Mouse (Mus musculus): ENCODE data around the gene Paqr5.

Gene Paqr5

GRCm38 (mm10) chr9:61908832-61909407 is 117.7 kb downstream of the Paqr5 start:
- no peak for DNase-seq (ENCODE audit: low spot score)

DNA sequence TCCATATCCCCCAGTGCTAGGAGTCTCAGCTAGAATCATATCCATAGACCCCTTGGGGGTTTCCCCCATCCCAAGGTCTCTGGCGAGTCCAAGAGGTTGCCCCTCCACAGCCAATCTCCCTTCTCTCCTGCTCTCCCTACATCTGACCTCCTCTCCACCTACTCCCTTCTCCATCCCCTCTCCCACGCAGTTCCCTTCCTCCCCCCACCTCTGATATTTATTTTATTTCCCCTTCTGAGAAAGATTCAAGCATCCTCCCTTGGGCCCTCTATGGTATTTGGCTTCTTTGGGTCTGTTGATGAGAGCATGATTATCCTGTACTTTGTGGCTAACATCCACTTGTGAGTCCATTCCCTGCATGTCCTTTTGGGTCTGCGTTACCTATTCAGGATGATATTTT is 118.3 kb downstream of the Paqr5 start:
- DNase-seq (ENCODE audit: low spot score) = no peak

- DNase-seq (ENCODE audit: low spot score) = no peak
Measured at GRCm38 (mm10) chr9:61907621-61908295, 118.9 kb downstream of the Paqr5 start.

DNA sequence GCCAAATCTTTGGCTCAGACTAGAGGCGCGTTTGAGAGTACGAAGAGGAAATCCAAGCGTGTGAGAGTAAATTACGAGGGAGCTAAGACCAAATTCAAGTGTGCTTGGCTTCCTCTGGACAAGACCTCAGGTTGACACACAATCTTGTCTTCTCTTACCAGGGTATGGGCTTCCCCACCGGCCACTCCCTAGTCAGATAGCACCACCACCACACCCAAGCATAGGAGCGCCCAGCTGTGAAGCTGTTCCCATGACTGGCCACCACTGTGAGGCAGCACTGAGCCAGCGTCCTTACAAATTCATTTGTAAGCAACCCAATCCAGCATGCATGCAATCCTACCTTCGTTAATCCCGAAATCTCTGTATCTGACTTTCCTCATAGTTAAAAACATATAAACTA is 119.7 kb downstream of the Paqr5 start:
- peak; percentile 70 for DNase-seq (ENCODE audit: low spot score)

- no peak for DNase-seq (ENCODE audit: low spot score)
Measured at GRCm38 (mm10) chr9:61905576-61905975, 121.1 kb downstream of the Paqr5 start.

DNA sequence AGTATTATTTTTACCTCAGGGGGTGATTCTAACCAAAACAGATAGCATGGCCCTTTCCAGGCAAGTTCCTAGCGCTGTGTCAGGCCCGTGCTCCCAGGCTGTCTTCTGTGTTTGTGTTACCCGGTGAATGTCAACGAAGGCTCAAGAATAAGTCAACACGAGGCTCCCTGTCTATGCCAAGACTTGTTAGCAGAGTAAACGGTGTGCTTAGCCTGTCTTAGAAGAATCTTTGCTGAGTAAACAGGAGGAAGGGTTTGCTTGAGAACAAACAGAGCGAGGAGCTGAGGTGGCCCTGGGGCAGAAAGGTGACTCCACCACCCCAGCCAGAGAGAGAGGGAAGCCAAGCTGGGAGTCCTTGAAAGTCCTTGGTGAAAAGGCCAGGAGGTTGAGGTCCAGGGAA is 122.5 kb downstream of the Paqr5 start:
- no peak for DNase-seq (ENCODE audit: low spot score)

All from c-Kit-positive CD71-positive TER-119-positive erythroid progenitor cells, embryonic 14.5 days (primary cell).